ENCODE assay signal across 22 mouse cellular contexts in the genomic region with DNA sequence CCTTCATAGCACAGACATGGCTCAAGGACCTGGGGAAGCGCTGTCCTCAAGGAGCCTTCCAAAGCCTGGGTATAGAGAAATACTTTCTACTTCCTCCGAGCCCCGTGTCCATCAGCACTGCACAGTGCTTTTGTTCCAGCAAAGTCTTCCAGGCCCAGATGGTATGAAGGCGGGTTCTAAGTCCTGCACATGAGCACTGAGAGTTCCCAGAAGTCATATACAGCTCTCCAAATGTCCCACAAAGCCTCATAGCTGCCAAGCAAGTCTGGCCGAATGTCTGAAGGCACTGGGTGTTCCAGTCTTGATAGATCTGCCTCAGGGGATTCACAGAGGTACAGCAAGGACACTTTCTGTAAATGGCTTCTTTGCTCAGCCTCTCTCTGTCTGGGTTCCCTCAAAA. TPM values are rescaled to one million over a fixed set of nuclear protein-coding genes. Genes with fewer than 3 reads are reported as not detected.
DNase-seq lines count a peak whose midpoint lies in the region; ATAC-seq and TF ChIP-seq lines count a peak whose summit lies in the region.
"Had no signal": no experiment of that assay in that cellular context is flagged by ENCODE, and none has a peak within 500 bp of the region (broad histone marks: within the 10 kb centered on the region; RNA-seq: fewer than 3 reads in every experiment).

No protein-coding gene starts in this region.

- no peak overlapping the region for H3K27ac ChIP-seq in forebrain, postnatal 0 days (ENCODE audit: low read depth, low read length)
- no peak overlapping the region for H3K27ac ChIP-seq in forebrain, embryonic 12.5 days
- H3K27ac ChIP-seq: heart, embryonic 10.5 days; neural tube, embryonic 12.5 days had no signal

- H3K9ac ChIP-seq in forebrain, postnatal 0 days = no peak overlapping the region
- no peak overlapping the region for H3K9ac ChIP-seq in forebrain, embryonic 12.5 days
- H3K9ac ChIP-seq: neural tube, embryonic 12.5 days had no signal

- TF ChIP-seq CTCF in forebrain, postnatal 0 days (IDR thresholded peaks at IDR 0.05; ENCODE audit: low read depth) = no peak

- H3K27me3 ChIP-seq in forebrain, postnatal 0 days (ENCODE audit: insufficient read depth, low read length) = no peaks in the 10 kb centered on the region
- no peaks in the 10 kb centered on the region for H3K27me3 ChIP-seq in forebrain, embryonic 12.5 days
- H3K27me3 ChIP-seq: neural tube, embryonic 12.5 days had no signal

- 80% methylated on average over 5 of the region's 5 CpGs for whole genome bisulfite sequencing in forebrain, postnatal 0 days
- WGBS in forebrain, embryonic 12.5 days = 93% methylated on average over 5 of the region's 5 CpGs

- H3K36me3 ChIP-seq in forebrain, postnatal 0 days (ENCODE audit: insufficient read depth) = no peaks in the 10 kb centered on the region
- H3K36me3 ChIP-seq in forebrain, embryonic 12.5 days (replicated peaks) = no peaks in the 10 kb centered on the region
- H3K36me3 ChIP-seq: heart, embryonic 10.5 days; neural tube, embryonic 12.5 days had no signal

- 0 out of 2 replicates have a peak, but pooled peaks have one; percentile 12 for ATAC-seq in forebrain, postnatal 0 days
- no peak for ATAC-seq in forebrain, embryonic 12.5 days (ENCODE audit: low FRiP score)
- ATAC-seq: forebrain, embryonic 14.5 days; hindbrain, embryonic 16.5 days; intestine, postnatal 0 days had no signal

- intact Hi-C loops in left cerebral cortex, postnatal 10 days (cut with DNase I) = loop anchor here (10.0 kb wide), 1 partner anchor 64 kb away; no protein-coding TSS in a partner anchor
- intact Hi-C loops in left cerebral cortex, postnatal 14 days (cut with DNase I) = loop anchor here (10.0 kb wide), 1 partner anchor 484 kb away; no protein-coding TSS in a partner anchor

- H3K4me1 ChIP-seq in forebrain, postnatal 0 days (ENCODE audit: insufficient read depth) = no peaks in the 10 kb centered on the region
- 0 out of 2 replicates have a peak, but pooled peaks cover 8% of the 10 kb centered on the region for H3K4me1 ChIP-seq in forebrain, embryonic 12.5 days
- H3K4me1 ChIP-seq: heart, embryonic 10.5 days; neural tube, embryonic 12.5 days had no signal

- no peak overlapping the region for H3K4me2 ChIP-seq in forebrain, postnatal 0 days (ENCODE audit: low read depth)
- no peak overlapping the region for H3K4me2 ChIP-seq in forebrain, embryonic 12.5 days
- H3K4me2 ChIP-seq: midbrain, embryonic 11.5 days; neural tube, embryonic 12.5 days had no signal

- H3K9me3 ChIP-seq in forebrain, postnatal 0 days (ENCODE audit: low read length) = no peaks in the 10 kb centered on the region
- no peaks in the 10 kb centered on the region for H3K9me3 ChIP-seq in forebrain, embryonic 12.5 days
- H3K9me3 ChIP-seq: heart, embryonic 10.5 days; neural tube, embryonic 12.5 days had no signal

- no peak overlapping the region for H3K4me3 ChIP-seq in forebrain, postnatal 0 days (ENCODE audit: low read depth, low read length)
- H3K4me3 ChIP-seq in forebrain, embryonic 12.5 days (replicated peaks) = no peak overlapping the region
- H3K4me3 ChIP-seq: heart, embryonic 10.5 days; neural tube, embryonic 12.5 days had no signal

- DNase-seq in forebrain, postnatal 0 days = no peak
- peak; percentile 56 for DNase-seq in left cerebral cortex, adult 11 months (ENCODE audit: low spot score)
- DNase-seq in left cerebral cortex, postnatal 10 days (ENCODE audit: extremely low spot score in 1 of 2, low spot score in 2 of 2) = no peak
- peak; percentile 56 to 65 for DNase-seq in left cerebral cortex, postnatal 14 days (ENCODE audit: low spot score in 2 of 2)
- peak; percentile 18 for DNase-seq in skeletal muscle tissue, adult 2 months (ENCODE audit: low read depth, low spot score)
- no peak for DNase-seq in ovary, postnatal 14 days (ENCODE audit: low spot score)
- DNase-seq in adrenal gland, postnatal 4 days (ENCODE audit: low spot score in 2 of 2) = no peak
- DNase-seq: cerebellum, adult 11 months; cerebellum, postnatal 25 days; gastrocnemius, postnatal 10 days; lung, adult 18-20 months; spleen, adult 18-20 months; thymus, postnatal 14 days had no signal

RNA-seq across cellular contexts. Expression of a gene that starts 14.3 kb away (rescaled TPM):
- total RNA-seq in forebrain, postnatal 0 days (2014; rRNA removed) = 55.9 and 58.7 TPM in 2 replicates
- 12.1 and 13.0 TPM in 2 replicates for polyA plus RNA-seq in forebrain, postnatal 0 days (2015; fragmentation: Nextera tagmentation; extraction: Ambion mirVana)
- polyA plus RNA-seq in forebrain, embryonic 12.5 days (2016; fragmentation: Nextera tagmentation; extraction: Ambion mirVana) = 2.8 and 3.1 TPM in 2 replicates
- total RNA-seq in left cerebral cortex, postnatal 10 days (2021) = 100 to 1,000 TPM in 1 of 2 experiments, 10 to 100 TPM in 1; 93.4 to 102 TPM
- total RNA-seq in left cerebral cortex, postnatal 14 days (2021) = 10 to 100 TPM; 92.1 to 97.0 TPM
- total RNA-seq in adrenal gland, postnatal 4 days (2021) = 1 to 10 TPM; 4.3 to 4.6 TPM
- total RNA-seq: MEL; monocyte, adult 5-6 weeks had no signal

Comparison
In these comparisons a context has a peak if more than half of its experiments do, and no peak if none do; other contexts are left out.
1. DNase-seq: peak in left cerebral cortex, adult 11 months (single experiment), left cerebral cortex, postnatal 14 days (2 of 2) and skeletal muscle tissue, adult 2 months (single experiment); none in forebrain, postnatal 0 days (single experiment), left cerebral cortex, postnatal 10 days (0 of 2), ovary, postnatal 14 days (single experiment) and adrenal gland, postnatal 4 days (0 of 2).
2. RNA of a gene that starts 14.3 kb away (total RNA-seq): 93.4 to 102 TPM in left cerebral cortex, postnatal 10 days, 92.1 to 97.0 TPM in left cerebral cortex, postnatal 14 days and 55.9 to 58.7 TPM in forebrain, postnatal 0 days; 4.3 to 4.6 TPM in adrenal gland, postnatal 4 days; every median in the first group is over 10 times any median in the second.